Mouse (Mus musculus) kidney, adult 2 months (tissue): ENCODE results near the gene Fam120a. TPM values are rescaled to one million over a fixed set of nuclear protein-coding genes. Genes with fewer than 3 reads are reported as not detected.

Experiments
- DNase-seq: peaks from one replicate; pipeline ENCODE4 v3.0.0; 2021
- H3K27ac ChIP-seq: fragments of 200-500 bp; 2 replicates; pipeline ENCODE4 v1.5.1; 2012; ENCODE audit warnings: low read depth, low read length, control low read depth, inconsistent platforms; ENCODE audit not compliant: insufficient read depth
- H3K27me3 ChIP-seq: fragments of 200-500 bp; replicated peaks from 2 replicates; pipeline ENCODE4 v1.6.1; 2012; ENCODE audit warnings: mild to moderate bottlenecking, moderate library complexity, low read length, inconsistent platforms; ENCODE audit not compliant: control insufficient read depth, insufficient read depth
- H3K36me3 ChIP-seq: fragments of 200-500 bp; 2 replicates; pipeline ENCODE4 v1.6.1; 2012; ENCODE audit warnings: mild to moderate bottlenecking, moderate library complexity, low read length, inconsistent platforms; ENCODE audit not compliant: control insufficient read depth, insufficient read depth
- H3K4me1 ChIP-seq: fragments of 200-500 bp; 2 replicates; pipeline ENCODE4 v1.6.1; 2011; ENCODE audit warnings: low read length; ENCODE audit not compliant: control insufficient read depth, insufficient read depth
- H3K4me3 ChIP-seq: fragments of 200-500 bp; 2 replicates; pipeline ENCODE4 v1.5.1; 2011; ENCODE audit warnings: mild to moderate bottlenecking, low read depth, low read length, control low read depth; ENCODE audit not compliant: insufficient read depth
- CTCF ChIP-seq: fragments of 200-500 bp; conservative IDR thresholded peaks from 2 replicates; pipeline ENCODE4 v1.5.1; 2011; ENCODE audit warnings: low read depth, mild to moderate bottlenecking, control low read depth, low read length, moderate library complexity, mixed read lengths; ENCODE audit not compliant: insufficient read depth, insufficient read length
- POLR2A ChIP-seq: fragments of 200-500 bp; IDR thresholded peaks from one replicate; pipeline ENCODE4 v1.6.1; 2011; ENCODE audit warnings: low read depth, low read length, control low read depth
- WGBS: fragments of 180-500 bp; shearing (Covaris S2); methylation state at CpG from one replicate; pipeline ENCODE4 v1.1.7; 2018; 5-methylcytosine and 5-hydroxymethylcytosine counted together
- polyA plus RNA-seq: library from polyadenylated mRNA; depleted of rRNA; stranded (reverse); fragments of >200 nt; gene quantifications from 2 replicates; pipeline ENCODE4 v1.2.3, GENCODE M21; 2012

Gene Fam120a
- polyA plus RNA-seq, 1 experiment, result 67.8 TPM

DNA sequence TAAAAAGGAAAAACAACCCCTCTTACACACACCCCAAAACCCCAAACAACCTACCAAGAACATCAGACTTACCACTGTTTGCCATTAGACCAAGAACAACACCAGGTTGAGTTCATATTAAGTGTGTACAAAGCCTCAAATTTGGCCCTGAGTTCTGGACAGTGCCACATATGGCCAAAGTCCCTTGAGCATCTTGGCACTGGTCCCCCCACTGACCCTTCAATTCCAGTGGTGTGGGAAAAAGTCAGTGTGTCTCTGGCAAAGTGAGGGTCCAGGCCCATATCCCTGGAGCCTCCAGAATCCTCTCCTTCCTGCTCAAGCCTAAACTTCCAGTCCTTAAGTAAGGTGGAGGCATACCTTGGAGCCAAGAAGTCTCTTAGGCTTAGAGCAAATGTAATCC, 90.0 kb downstream of the Fam120a start:
- H3K36me3 ChIP-seq, result peaks cover 3% of the 10 kb centered on the region
- H3K27me3 ChIP-seq, result no peaks in the 10 kb centered on the region
- TF ChIP-seq CTCF (no peak), POLR2A (no peak)
- peak overlapping the region; percentile 52 for H3K4me3 ChIP-seq
- DNase-seq, result peak; percentile 59
- peak overlapping the region; percentile 74 for H3K27ac ChIP-seq
- H3K4me1 ChIP-seq, result peaks cover 5% of the 10 kb centered on the region; the same call in 1 of the 2 replicates

DNA sequence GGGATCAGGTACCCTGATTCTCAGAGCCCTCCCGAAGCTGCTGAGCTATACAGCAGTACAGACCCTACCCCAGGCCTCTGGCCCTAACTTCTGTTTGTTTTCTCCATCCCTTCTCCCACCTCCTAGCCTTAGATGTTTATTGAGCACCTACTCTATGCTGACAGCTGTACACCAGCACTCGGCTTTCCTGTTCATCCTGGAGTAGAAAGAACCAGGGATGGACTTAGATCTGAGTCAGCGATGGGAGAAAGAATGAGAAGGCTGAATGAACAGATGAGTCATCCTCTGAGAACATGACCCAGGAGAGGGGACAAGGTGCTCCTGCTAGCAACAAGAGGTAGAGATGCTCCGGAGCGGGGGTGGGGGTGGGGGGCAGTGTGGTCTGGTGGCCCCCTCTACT, 95.1 kb downstream of the Fam120a start:
- TF ChIP-seq CTCF, result no peak
- TF ChIP-seq POLR2A, result no peak
- H3K4me1 ChIP-seq, result peaks cover 12% of the 10 kb centered on the region
- DNase-seq, result no peak
- no peaks in the 10 kb centered on the region for H3K27me3 ChIP-seq
- H3K36me3 ChIP-seq, result no peaks in the 10 kb centered on the region
- no peak overlapping the region for H3K4me3 ChIP-seq
- H3K27ac ChIP-seq, result no peak overlapping the region
- 52% methylated on average over 5 of the region's 5 CpGs for whole genome bisulfite sequencing

- TF ChIP-seq CTCF (0 out of 2 replicates have a peak, but pooled peaks have one; percentile 5), POLR2A (no peak)
- DNase-seq, result peak; percentile 63
These were observed 95.8 kb downstream of the Fam120a start for GRCm38 (mm10) chr13:48871887-48872606.

DNA sequence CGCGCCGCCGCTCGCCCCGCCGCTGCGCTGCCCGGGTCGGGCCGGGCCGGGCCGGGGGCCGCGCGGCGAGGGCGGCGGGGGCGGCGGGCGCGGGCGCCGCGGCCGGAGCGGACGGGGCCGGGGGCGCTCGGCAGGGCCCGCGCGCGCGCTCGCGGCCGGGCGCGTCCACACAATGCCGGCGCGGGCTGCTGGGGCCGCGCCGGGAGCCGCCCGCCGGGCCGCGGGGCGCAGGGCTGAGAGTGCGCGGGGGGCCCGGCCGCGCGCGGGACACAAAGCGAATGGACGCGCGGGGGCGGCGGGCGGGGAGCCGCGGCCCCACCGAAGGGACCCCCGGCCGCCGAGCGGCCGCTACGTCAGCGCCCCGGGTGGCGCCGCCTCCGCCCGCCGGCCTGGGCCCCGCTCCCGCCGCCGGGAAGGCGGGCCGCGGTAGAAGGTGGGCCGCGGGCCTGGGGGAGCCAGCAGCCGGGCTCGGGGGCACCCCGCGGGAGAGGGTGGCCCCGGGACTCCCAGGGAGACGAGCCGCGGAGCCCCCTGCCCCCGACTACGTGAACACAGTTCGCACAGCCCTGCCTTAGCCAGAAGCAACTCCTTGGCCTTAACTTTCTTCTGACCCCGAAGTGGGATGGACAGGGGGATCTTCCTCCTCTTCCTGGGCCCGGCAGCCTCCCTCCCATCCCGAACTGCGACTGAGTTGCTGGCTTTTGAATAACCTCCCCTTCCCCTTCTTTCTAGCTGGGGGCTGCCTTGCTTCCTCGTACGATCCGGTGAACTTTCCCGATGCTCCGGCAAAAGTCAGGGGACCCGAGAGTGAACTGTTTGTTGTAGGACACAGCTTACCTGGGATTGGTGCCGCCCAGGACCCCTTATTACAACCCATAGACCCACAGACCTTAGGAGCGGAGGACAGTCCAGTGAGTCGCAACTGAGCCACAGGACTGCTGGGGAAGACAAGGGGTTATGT, 96.8 kb downstream of the Fam120a start, which contains the start of gene Phf2:
TSS of gene Phf2 (minus strand) at position 349 of the 961 bp plus-strand sequence.
- TF ChIP-seq POLR2A (peak; percentile 18), CTCF (no peak)
- no peaks in the 10 kb centered on the region for H3K36me3 ChIP-seq
- peak within 1 kb of the TSS; percentile 90 for H3K4me3 ChIP-seq
- peak; percentile 47 for DNase-seq
- no peaks in the 10 kb centered on the region for H3K27me3 ChIP-seq
- H3K4me1 ChIP-seq, result peaks cover 12% of the 10 kb centered on the region
- H3K27ac ChIP-seq, result peak within 1 kb of the TSS; percentile 84
- WGBS, result 12% methylated on average over 102 of the region's 117 CpGs

More at GRCm38 (mm10) chr13:48871887-48872606, 95.8 kb downstream of the Fam120a start:
- no peaks in the 10 kb centered on the region for H3K27me3 ChIP-seq
- H3K27ac ChIP-seq, result peak overlapping the region; percentile 84; the same call in 1 of the 2 replicates
- peak overlapping the region; percentile 90 for H3K4me3 ChIP-seq
- WGBS, result 63% methylated on average over 7 of the region's 7 CpGs
- no peaks in the 10 kb centered on the region for H3K36me3 ChIP-seq
- peaks cover 12% of the 10 kb centered on the region for H3K4me1 ChIP-seq

- peak; percentile 51 for DNase-seq
- Histone ChIP-seq H3K36me3 (no peaks in the 10 kb centered on the region), H3K27me3 (no peaks in the 10 kb centered on the region), H3K27ac (peak overlapping the region; percentile 68), H3K4me1 (peaks cover 12% of the 10 kb centered on the region), H3K4me3 (peak overlapping the region; percentile 90)
- WGBS, result 3% methylated on average over 100 of the region's 102 CpGs
- TF ChIP-seq POLR2A (no peak), CTCF (no peak)
These were observed 97.7 kb downstream of the Fam120a start for GRCm38 (mm10) chr13:48869950-48870770.

DNA sequence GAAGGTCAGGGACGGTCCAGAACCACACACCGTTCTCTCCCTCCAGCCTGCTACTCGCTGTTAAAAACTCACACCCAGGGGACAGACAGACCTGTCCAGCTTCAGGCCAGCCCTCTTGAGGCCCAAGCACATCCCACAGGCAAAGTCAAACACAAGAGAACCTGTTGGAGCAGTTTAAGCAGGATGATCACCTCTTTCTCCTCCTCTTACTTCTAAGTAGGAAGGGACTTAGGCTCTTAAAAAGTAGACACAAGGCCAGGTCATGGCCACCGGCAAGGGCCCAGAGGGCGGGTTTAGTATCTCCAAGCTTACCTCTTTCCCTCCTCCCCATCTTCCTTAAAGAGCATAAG, 98.2 kb downstream of the Fam120a start:
- Histone ChIP-seq H3K4me1 (peaks cover 12% of the 10 kb centered on the region), H3K27ac (peak overlapping the region; percentile 68), H3K36me3 (no peaks in the 10 kb centered on the region), H3K4me3 (peak overlapping the region; percentile 90), H3K27me3 (no peaks in the 10 kb centered on the region)
- DNase-seq, result peak; percentile 56
- TF ChIP-seq CTCF, result 0 out of 2 replicates have a peak, but pooled peaks have one; percentile 9
- no peak for TF ChIP-seq POLR2A
- 12% methylated on average over 5 of the region's 5 CpGs for WGBS
